Mouse (Mus musculus): ENCODE results near the gene Six5. TPM values are rescaled to one million over a fixed set of nuclear protein-coding genes. Genes with fewer than 3 reads are reported as not detected.

Gene Six5
- polyA plus RNA-seq, 1 experiment from 2014 or later: 7.6 TPM

- 50% methylated on average over 5 of the region's 5 CpGs for WGBS
- peaks cover 20% of the 10 kb centered on the region for H3K4me1 ChIP-seq (replicated peaks; ENCODE audit: insufficient read depth, low read length)
- peak overlapping the region; percentile 86; the same call in 1 of the 2 replicates for H3K9ac ChIP-seq (ENCODE audit: low read depth, low read length)
- 0 out of 2 replicates have a peak overlapping the region, but pooled peaks have one; percentile 96 for H3K27ac ChIP-seq
- H3K9me3 ChIP-seq (replicated peaks; ENCODE audit: low read length): no peaks in the 10 kb centered on the region
- peak overlapping the region; percentile 76 for H3K4me3 ChIP-seq (replicated peaks; ENCODE audit: low read depth, low read length)
- no peaks in the 10 kb centered on the region for H3K27me3 ChIP-seq (ENCODE audit: insufficient read depth, low read length)
- DNase-seq (ENCODE audit: low spot score) (no peak), ATAC-seq (replicated peaks; ENCODE audit: low FRiP score, low read depth) (no peak)
- H3K36me3 ChIP-seq (ENCODE audit: insufficient read depth, low read length): no peaks in the 10 kb centered on the region
- H3K4me2 ChIP-seq (ENCODE audit: low read length): peak overlapping the region; percentile 92
- TF ChIP-seq CTCF (IDR thresholded peaks at IDR 0.05; ENCODE audit: low read depth): no peak
Observed at GRCm38 (mm10) chr7:19096421-19096976, 2.1 kb downstream of the Six5 start.

- no peaks in the 10 kb centered on the region for H3K36me3 ChIP-seq (ENCODE audit: insufficient read depth, low read length)
- H3K4me3 ChIP-seq (replicated peaks; ENCODE audit: low read depth, low read length): no peak overlapping the region
- H3K4me1 ChIP-seq (replicated peaks; ENCODE audit: insufficient read depth, low read length): peaks cover 17% of the 10 kb centered on the region
- ATAC-seq (replicated peaks; ENCODE audit: low FRiP score, low read depth) (no peak), DNase-seq (ENCODE audit: low spot score) (no peak)
- no peak overlapping the region for H3K27ac ChIP-seq
- no peak overlapping the region for H3K4me2 ChIP-seq (ENCODE audit: low read length)
- WGBS: 65% methylated on average over 2 of the region's 2 CpGs
- no peaks in the 10 kb centered on the region for H3K9me3 ChIP-seq (replicated peaks; ENCODE audit: low read length)
- no peak overlapping the region for H3K9ac ChIP-seq (ENCODE audit: low read depth, low read length)
- TF ChIP-seq CTCF (IDR thresholded peaks at IDR 0.05; ENCODE audit: low read depth): no peak
- no peaks in the 10 kb centered on the region for H3K27me3 ChIP-seq (ENCODE audit: insufficient read depth, low read length)
Observed at GRCm38 (mm10) chr7:19097217-19097616, 2.8 kb downstream of the Six5 start.

DNA sequence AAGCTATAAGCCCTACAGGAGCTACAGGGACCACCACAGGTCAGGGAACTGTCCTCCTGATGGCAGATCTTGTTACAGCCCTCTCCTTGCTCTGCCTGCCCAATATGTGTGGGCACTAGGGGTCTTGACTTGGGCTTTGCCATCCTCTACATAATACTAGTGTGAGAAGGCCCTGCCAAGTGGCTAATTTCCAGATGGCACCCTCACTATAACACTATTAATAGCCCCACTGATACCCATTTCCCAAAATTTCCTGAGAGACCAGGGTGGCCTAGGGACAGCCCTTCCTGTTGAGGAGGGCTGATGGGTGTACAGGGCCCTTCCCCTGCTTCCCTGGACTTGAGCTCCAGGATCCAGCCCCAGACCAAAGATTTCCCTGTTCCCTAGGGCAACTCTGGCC is 3.5 kb downstream of the Six5 start:
- Histone ChIP-seq H3K4me1 (replicated peaks; ENCODE audit: insufficient read depth, low read length) (peaks cover 13% of the 10 kb centered on the region), H3K9ac (ENCODE audit: low read depth, low read length) (no peak overlapping the region), H3K9me3 (replicated peaks; ENCODE audit: low read length) (no peaks in the 10 kb centered on the region), H3K36me3 (ENCODE audit: insufficient read depth, low read length) (no peaks in the 10 kb centered on the region), H3K27me3 (ENCODE audit: insufficient read depth, low read length) (no peaks in the 10 kb centered on the region), H3K27ac (no peak overlapping the region), H3K4me3 (replicated peaks; ENCODE audit: low read depth, low read length) (no peak overlapping the region), H3K4me2 (ENCODE audit: low read length) (no peak overlapping the region)
- no peak for TF ChIP-seq CTCF (IDR thresholded peaks at IDR 0.05; ENCODE audit: low read depth)
- no peak for DNase-seq (ENCODE audit: low spot score)
- ATAC-seq (replicated peaks; ENCODE audit: low FRiP score, low read depth): no peak

DNA sequence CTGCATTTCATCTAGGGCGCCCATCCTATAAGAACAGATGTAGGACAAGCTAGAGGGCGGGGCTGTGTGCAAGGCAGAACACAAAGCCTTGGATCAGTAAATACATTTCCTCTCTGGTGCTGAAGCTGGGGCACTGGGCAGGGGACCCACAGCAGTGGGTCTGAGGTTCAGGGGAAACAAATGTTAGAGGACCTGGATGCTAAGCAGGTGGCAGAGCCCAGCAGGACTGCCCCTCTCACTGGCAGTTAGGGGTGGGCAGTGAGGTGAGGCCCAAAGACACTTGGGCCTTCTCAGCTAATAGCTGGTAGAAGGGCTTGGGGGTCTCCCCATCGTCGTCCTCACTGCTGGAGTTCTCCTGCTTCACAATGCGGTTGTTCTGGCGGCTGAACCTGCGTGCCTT is 4.4 kb downstream of the Six5 start:
- TF ChIP-seq CTCF (IDR thresholded peaks at IDR 0.05; ENCODE audit: low read depth): no peak
- DNase-seq (ENCODE audit: low spot score) (no peak), ATAC-seq (replicated peaks; ENCODE audit: low FRiP score, low read depth) (no peak)
- H3K27me3 ChIP-seq (ENCODE audit: insufficient read depth, low read length): no peaks in the 10 kb centered on the region
- H3K27ac ChIP-seq: no peak overlapping the region
- no peak overlapping the region for H3K4me2 ChIP-seq (ENCODE audit: low read length)
- no peaks in the 10 kb centered on the region for H3K36me3 ChIP-seq (ENCODE audit: insufficient read depth, low read length)
- WGBS: 74% methylated on average over 7 of the region's 7 CpGs
- H3K4me3 ChIP-seq (replicated peaks; ENCODE audit: low read depth, low read length): no peak overlapping the region
- no peak overlapping the region for H3K9ac ChIP-seq (ENCODE audit: low read depth, low read length)
- peaks cover 13% of the 10 kb centered on the region for H3K4me1 ChIP-seq (replicated peaks; ENCODE audit: insufficient read depth, low read length)
- no peaks in the 10 kb centered on the region for H3K9me3 ChIP-seq (replicated peaks; ENCODE audit: low read length)

GRCm38 (mm10) chr7:19100290-19100689 is 5.9 kb downstream of the Six5 start:
- Histone ChIP-seq H3K36me3 (ENCODE audit: insufficient read depth, low read length) (no peaks in the 10 kb centered on the region), H3K4me3 (replicated peaks; ENCODE audit: low read depth, low read length) (no peak overlapping the region), H3K4me2 (ENCODE audit: low read length) (no peak overlapping the region), H3K4me1 (replicated peaks; ENCODE audit: insufficient read depth, low read length) (peaks cover 13% of the 10 kb centered on the region), H3K27me3 (ENCODE audit: insufficient read depth, low read length) (no peaks in the 10 kb centered on the region), H3K9ac (ENCODE audit: low read depth, low read length) (no peak overlapping the region), H3K27ac (no peak overlapping the region), H3K9me3 (replicated peaks; ENCODE audit: low read length) (no peaks in the 10 kb centered on the region)
- 67% methylated on average over 1 of the region's 1 CpGs for WGBS
- no peak for TF ChIP-seq CTCF (IDR thresholded peaks at IDR 0.05; ENCODE audit: low read depth)
- ATAC-seq (replicated peaks; ENCODE audit: low FRiP score, low read depth) (no peak), DNase-seq (ENCODE audit: low spot score) (no peak)

DNA sequence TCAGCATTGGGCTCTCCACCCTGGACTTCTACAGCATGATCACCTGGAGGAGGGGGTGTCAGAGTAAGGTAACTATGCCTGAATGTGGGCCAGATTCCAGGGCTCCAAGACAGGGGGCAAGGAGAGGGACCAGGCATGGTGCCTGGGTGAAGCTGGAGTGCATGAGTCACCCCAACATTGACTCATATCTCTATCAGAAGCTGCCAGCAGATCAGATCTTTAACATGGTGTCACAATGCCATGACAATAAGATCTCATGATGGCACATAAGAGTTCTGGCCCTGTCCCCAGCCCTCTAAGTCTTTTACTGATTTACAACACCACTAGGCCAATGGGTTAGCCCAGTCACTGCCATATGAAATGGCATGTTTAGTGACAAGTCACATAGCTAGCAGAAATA is 9.3 kb downstream of the Six5 start:
- Histone ChIP-seq H3K4me1 (replicated peaks; ENCODE audit: insufficient read depth, low read length) (no peaks in the 10 kb centered on the region), H3K27me3 (ENCODE audit: insufficient read depth, low read length) (no peaks in the 10 kb centered on the region), H3K36me3 (ENCODE audit: insufficient read depth, low read length) (no peaks in the 10 kb centered on the region), H3K4me2 (ENCODE audit: low read length) (no peak overlapping the region), H3K27ac (no peak overlapping the region), H3K9me3 (replicated peaks; ENCODE audit: low read length) (no peaks in the 10 kb centered on the region), H3K9ac (ENCODE audit: low read depth, low read length) (no peak overlapping the region), H3K4me3 (replicated peaks; ENCODE audit: low read depth, low read length) (no peak overlapping the region)
- no peak for TF ChIP-seq CTCF (IDR thresholded peaks at IDR 0.05; ENCODE audit: low read depth)
- ATAC-seq (replicated peaks; ENCODE audit: low FRiP score, low read depth) (no peak), DNase-seq (ENCODE audit: low spot score) (no peak)

GRCm38 (mm10) chr7:19104486-19104885 is 10.1 kb downstream of the Six5 start:
- Histone ChIP-seq H3K9ac (ENCODE audit: low read depth, low read length) (no peak overlapping the region), H3K9me3 (replicated peaks; ENCODE audit: low read length) (no peaks in the 10 kb centered on the region), H3K36me3 (ENCODE audit: insufficient read depth, low read length) (no peaks in the 10 kb centered on the region), H3K4me2 (ENCODE audit: low read length) (no peak overlapping the region), H3K27me3 (ENCODE audit: insufficient read depth, low read length) (no peaks in the 10 kb centered on the region), H3K27ac (no peak overlapping the region), H3K4me1 (replicated peaks; ENCODE audit: insufficient read depth, low read length) (no peaks in the 10 kb centered on the region), H3K4me3 (replicated peaks; ENCODE audit: low read depth, low read length) (no peak overlapping the region)
- ATAC-seq (replicated peaks; ENCODE audit: low FRiP score, low read depth) (no peak), DNase-seq (ENCODE audit: low spot score) (no peak)
- 87% methylated on average over 2 of the region's 2 CpGs for WGBS
- TF ChIP-seq CTCF (IDR thresholded peaks at IDR 0.05; ENCODE audit: low read depth): no peak
